Mouse (Mus musculus) embryo, embryonic 10 days (tissue): ENCODE data around the gene Gm28043.
"Not testable (repeated sequence)": the region's sequence is repeated elsewhere in the genome, so short reads cannot be mapped to it uniquely, and the experiment has no call there.

Source experiments
- DNase-seq: peaks from one replicate; pipeline ENCODE4 v3.0.0-alpha.2; 2015; ENCODE audit warnings: low spot score

The Gm28043 gene

GRCm38 (mm10) chr17:29614115-29615023 lies at the start of gene Gm28043, which contains the start of gene Rnf8:
Gene Gm28043, plus strand, starts transcription at chr17:29614876.
Gene Rnf8, plus strand, starts transcription at chr17:29614790.
- DNase-seq: peak; percentile 98

DNA sequence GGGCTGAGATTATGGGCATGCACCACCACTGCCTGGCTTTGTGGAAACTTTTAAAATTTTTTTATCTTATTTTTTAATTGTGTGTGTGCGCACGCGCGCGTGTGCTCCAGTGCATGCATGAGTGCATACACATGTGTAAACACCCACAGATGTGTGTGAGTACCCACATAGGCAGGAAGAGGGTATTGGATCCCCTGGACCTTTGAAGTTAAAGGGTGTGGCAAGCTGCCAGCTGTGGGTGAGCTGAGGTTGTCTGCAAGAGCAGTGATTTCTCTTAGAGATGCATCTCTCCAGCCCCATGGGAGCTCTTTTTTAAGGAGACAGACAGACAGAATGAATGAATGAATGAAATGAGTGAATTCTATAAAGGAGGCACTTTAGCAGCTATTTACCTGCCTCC lies 49.2 kb upstream of the Gm28043 start:
- no peak for DNase-seq

DNA sequence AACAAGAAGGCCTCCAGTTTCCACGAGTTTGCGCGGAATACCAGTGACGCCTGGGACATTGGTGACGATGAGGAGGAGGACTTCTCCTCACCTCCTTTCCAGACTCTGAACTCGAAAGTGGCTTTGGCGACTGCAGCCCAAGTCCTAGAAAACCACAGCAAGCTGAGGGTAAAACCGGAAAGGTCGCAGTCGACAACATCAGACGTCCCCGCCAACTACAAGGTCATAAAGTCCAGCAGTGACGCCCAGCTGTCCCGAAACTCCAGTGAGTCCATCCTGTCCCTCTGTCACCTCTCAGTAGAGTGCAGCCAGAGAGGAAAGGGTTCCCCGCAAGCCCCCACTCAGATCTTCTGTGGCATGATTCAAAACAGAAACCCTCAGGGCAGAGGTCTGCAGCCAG lies 46.2 kb upstream of the Gm28043 start:
- DNase-seq: no peak

GRCm38 (mm10) chr17:29569831-29570230 lies 44.8 kb upstream of the Gm28043 start:
- no peak for DNase-seq

DNA sequence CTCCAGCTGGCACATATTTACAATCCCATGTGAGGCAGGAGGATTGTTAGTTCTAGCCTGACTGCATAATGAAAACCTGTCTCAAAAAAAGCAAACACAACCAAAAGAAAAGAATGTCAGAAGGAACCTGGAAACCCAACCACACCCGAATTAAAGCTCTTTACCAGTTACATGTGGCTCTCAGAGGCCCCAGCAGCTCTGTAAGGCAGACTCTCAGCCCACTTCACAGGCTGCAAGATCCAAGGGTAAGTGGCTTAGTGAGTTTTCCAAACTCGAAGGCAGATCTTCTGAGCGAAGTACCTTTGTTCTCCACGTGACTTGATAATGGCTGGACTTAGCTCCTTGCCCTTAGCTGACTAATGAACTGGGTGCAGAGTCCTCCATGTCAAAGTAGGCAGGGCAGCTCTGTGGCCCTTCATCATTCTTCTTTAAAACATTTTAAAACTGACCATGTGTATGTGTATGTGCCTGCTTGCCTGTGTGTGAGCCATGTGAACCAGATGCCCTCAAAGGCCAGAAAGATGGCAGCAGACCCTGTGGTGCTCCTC lies 35.0 kb upstream of the Gm28043 start:
- no peak for DNase-seq

DNA sequence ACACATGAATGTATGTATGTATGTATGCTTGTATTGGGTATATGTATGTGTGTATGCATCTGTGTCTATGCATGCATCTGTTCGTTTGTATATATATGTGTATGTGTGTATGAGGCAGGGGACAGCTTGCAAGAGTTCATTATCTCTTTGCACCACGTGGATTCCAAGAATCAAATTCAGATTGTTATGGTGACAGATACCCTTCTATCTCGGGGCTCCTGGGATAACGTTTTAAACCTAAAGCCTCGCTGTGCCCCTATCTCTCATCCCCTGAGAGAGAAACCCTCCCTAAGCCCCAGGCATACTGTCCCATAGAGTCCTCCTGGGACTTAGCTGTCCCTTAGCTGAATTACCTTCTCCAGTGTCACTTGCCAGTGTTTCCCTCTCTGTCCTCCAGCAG lies 31.1 kb upstream of the Gm28043 start:
- DNase-seq: no peak

- DNase-seq: no peak
These were observed 30.4 kb upstream of the Gm28043 start for GRCm38 (mm10) chr17:29584306-29584705.

DNA sequence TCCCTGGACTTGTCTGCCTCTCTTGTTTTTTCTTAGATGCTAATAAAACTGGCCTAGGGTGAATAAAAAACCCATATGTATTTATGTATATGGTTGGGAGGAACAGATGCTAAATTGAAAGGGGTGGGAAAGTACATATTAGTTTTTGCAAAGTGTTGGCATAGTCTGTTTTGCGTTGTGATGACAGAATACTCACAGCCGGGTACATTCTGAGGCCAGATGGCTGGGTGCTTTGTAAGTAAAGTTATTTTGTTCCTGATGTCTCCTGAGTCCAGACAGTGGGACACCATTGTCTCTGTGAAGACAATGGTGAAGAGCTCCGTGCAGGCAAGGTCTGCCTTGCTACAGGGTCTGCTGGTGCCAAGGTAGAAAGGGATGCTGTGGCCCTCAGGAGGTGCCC lies 29.9 kb upstream of the Gm28043 start:
- DNase-seq: no peak

GRCm38 (mm10) chr17:29585446-29585845 lies 29.2 kb upstream of the Gm28043 start:
- no peak for DNase-seq

DNA sequence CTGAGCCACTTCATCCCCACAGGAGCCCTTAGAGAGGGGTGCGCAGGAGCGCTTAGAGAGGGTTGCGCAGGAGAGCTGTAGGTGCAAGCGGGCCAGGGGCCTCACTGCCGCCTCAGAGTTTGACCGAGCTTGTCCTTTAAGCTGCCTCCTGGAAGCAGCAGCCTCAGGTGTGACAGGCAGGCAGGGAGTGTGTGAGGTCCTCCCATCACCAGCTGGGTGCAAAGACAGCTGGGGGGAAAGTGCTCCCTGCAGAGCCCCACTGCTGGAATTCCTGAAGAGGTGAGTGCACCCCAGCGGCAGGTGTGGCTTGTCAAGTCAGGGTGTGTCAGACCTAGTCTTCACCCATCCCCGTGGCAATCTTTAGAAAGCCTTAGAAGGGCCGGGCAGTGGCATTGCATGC lies 27.8 kb upstream of the Gm28043 start:
- DNase-seq: no peak

GRCm38 (mm10) chr17:29589221-29589898 lies 25.3 kb upstream of the Gm28043 start:
- DNase-seq: peak; percentile 27

GRCm38 (mm10) chr17:29595891-29596770 lies 18.5 kb upstream of the Gm28043 start:
- no peak for DNase-seq

DNA sequence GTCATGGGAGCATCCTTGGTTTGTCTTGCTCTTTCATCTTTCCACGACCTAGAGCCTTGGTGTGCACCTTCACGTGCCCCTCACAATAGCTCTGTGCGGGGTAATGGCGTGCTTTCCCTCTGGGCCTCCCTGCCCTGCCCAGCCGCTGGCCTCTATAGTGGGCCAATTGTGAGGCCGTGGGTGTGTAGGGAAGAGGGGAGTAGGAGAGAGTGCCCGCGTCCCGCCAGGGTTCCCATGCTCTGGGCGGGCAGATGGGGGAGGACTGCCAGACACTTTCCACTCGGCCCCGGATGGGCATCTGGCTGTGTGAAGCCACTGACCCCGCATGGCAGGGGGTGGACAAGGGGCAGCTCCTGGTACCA lies 17.9 kb upstream of the Gm28043 start:
- no peak for DNase-seq

DNA sequence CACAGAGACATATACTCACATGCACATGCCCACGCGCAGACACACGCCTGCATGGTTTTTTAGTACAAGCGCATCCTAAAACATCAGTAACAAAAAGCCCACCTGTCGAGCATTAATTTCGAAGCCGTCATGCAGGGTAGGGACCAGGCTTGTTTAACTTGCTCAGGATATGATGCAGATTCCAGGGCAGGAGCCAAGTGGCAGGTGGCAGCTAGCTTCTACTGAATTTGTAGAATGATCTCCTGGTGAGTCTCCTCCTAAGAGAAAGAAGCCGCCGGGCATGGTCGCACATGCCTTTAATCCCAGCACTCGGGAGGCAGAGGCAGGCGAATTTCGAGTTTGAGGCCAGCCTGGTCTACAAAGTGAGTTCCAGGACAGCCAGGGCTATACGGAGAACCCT lies 15.6 kb upstream of the Gm28043 start:
- DNase-seq: no peak

DNA sequence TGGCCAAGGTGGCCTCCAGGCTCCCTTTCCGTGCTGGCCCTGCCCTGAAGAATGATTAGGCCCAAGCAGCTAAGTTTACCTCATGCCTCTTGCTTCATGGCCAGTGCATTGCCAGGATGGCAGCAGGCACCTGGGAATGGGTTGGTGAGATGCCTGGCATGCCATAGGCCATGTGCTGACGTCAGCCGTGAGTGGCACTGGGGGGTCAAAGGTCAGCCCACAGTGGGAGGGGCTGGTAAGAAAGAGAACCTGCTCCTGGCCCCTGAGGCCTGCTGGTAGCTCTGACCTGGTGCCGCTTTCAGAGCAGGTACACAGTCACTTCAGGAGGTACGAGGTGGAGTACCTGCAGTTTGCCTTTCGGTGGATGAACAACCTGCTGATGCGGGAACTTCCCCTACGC lies 15.1 kb upstream of the Gm28043 start:
- no peak for DNase-seq

GRCm38 (mm10) chr17:29601391-29601790 lies 13.3 kb upstream of the Gm28043 start:
- peak; percentile 21 for DNase-seq

- DNase-seq: peak; percentile 69
These were observed 11.4 kb upstream of the Gm28043 start for GRCm38 (mm10) chr17:29603283-29603682.

DNA sequence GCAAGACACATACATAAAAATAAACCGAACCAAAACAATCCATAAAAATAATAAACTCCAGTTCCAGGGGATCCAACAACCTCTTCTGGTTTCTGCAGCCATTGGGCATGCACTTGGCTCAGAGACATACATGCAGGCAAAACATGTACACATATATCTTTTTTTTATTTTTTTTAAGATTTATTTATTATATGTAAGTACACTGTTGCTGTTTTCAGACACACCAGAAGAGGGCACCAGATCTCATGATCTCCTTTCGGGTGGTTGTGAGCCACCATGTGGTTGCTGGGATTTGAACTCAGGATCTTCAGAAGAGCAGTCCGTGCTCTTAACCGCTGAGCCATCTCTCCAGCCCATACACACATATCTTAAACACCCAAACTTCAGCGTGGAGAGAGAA lies 1.2 kb upstream of the Gm28043 start:
- not testable (repeated sequence) for DNase-seq

DNA sequence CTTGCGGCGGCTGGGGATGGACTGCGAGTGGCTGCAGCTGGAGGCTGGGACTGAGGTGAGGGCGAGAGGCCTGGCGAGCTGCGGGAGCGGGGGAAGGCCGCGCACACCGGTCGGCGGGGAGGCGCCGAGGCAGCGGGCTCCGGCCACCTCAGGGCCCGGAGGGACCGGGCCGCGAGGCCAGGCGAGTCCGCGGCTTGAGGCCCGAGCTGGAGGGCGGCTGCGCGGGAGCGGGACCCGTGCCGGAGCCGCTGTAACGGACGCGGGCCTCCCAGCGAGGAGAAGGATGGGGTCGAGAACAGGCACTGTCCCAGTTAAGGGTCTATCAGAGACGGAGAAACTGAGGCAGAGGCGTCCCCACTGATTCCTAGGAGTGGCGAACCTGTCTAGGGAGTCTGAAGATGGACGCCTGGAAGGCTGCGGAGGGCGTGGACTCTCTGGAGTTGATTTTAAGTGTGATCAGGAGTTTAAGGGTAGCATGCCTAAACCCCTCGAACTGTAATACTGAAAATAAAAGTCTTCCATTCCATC lies 412 bp downstream of the Gm28043 start:
- DNase-seq: peak; percentile 51

GRCm38 (mm10) chr17:29615616-29616015 lies 940 bp downstream of the Gm28043 start:
- DNase-seq: no peak

GRCm38 (mm10) chr17:29619231-29619630 lies 4.6 kb downstream of the Gm28043 start:
- DNase-seq: no peak

GRCm38 (mm10) chr17:29623488-29623887 lies 8.8 kb downstream of the Gm28043 start:
- DNase-seq: no peak
